Mouse (Mus musculus) 3134 (cell line): ENCODE data around the gene Arntl.

Source experiments
- DNase-seq: peaks from one replicate; pipeline ENCODE4 v3.0.0-alpha.2; 2011; ENCODE audit warnings: low spot score; ENCODE audit not compliant: insufficient read length; ENCODE audit errors: extremely low read depth

Arntl gene

DNA sequence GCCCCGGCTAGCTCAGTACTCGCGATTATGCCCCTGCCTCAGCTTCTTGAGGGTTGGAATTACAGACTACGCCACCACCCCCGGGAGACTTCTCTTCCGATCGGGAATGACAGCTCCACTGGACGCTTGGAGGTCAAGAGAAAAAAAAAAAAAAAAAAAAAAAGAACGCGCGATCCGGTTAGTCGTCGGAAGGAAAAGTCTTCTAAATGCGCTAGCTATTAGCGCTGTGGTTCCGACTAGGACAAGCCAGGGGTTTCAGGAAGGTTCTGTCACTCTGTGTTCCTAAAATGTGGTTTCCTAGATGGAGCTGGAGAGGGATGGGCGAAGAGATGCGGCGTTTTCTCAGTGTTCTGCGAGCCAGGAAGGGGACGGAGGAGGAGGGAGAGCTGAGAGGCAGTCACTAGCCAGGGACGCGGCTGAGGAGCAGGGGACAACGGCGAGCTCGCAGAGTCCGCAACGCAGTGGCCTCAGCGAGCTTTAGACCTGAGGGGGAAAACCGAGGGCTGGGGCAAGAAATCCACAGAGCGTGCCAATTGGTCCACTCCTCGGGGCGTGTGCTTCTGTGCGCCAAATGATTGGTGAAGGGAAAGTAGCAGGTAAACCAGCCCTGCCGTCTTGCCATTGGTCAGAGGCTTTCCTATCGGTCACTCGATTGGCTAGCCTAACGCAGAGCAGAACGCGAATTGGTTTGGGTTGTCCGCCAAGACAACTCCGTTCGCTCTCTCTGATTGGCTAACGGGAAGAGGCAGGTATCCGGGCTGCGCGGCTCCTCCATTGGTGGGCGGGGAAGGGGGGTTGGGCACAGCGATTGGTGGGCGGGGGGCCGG, at the start of gene Arntl:
Arntl (plus strand) TSS at position 822 of the 827 bp plus-strand sequence.
- peak; percentile 98 for DNase-seq

DNA sequence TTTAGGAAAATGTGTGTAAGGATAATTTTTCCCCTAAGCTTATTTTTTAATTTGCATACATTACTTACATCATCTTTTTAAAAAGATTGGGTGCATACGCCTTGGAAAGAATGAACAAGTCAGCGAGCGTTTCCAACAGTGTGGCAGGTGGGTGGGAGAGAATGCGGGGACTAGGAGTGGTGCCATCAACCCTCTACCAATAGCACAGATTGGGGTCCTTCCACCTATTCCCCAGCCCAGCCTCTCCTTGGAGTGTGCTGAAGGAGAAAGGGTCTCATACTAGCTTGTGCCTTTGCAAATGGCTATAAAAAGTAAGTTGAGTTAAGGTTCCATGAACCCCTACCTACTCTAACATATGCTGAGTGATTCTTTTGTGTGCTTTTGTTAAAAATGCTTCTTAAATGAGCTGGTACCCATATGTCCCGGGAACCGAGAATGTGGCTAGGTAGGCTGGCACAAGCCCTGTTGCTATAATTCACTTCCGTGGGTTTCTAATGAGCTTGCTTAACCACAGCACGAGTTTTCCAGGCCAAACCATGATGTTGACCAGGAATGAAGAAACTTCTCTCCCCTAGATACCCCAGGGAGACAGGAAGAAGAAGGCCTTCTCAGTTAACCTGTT, 46.1 kb upstream of the Arntl start:
- DNase-seq: no peak

DNA sequence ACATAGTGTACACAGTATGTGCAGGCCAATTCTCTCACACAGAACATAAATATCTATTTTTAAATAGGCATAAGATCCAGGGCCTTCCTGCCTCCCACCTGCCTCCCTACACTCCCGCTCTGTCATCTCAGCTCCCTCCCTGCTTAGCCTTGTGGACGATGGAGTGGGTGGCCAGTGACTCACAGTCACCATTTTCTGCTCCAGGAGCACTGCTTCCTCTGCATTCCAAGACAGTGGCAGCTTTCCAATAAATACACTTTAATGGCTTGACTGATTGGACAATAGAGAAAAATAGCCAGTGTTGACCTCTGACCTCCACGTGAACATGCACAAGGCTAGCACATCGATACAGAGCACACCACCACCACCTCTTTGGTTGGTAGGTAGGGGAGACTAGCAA, 42.5 kb upstream of the Arntl start:
- DNase-seq: peak; percentile 50

DNA sequence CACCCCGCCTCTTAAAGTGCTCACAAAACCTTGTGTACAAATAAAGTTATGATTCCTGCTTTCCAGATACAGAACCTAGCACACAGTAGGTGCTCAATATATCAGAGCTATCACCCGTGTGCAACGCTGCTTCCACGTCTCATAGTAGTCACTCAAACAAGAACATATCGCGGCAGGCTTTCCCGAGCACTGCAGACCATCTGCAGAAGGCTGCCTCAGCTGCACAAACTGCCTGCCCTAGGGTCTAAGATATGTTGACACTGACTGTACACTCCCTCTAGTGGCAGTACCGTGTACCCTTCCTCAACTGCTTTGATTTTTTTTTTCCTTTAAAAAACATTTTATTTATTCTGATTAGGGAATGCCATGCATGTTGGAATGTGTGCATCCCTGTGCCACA, 40.2 kb upstream of the Arntl start:
- DNase-seq: no peak

DNA sequence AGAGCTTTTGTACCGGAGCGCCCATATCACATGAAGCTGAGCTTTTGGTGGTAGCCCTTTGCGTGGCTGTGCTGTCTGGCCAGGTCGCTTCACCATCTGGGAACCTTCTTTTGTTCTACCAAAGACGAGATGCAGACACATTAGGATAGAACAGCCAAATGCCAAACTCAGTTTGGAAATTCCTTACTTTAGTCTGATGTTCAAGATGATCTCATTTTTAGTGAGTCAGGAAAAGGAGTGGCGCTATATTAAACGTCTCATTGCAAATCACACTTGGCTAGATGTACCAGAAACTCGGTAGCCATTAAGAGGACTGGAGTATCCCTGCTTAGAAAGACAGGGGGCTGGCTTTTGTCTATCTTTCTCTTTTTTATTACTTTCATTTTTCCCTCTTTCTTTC, 38.7 kb upstream of the Arntl start:
- peak; percentile 56 for DNase-seq

DNA sequence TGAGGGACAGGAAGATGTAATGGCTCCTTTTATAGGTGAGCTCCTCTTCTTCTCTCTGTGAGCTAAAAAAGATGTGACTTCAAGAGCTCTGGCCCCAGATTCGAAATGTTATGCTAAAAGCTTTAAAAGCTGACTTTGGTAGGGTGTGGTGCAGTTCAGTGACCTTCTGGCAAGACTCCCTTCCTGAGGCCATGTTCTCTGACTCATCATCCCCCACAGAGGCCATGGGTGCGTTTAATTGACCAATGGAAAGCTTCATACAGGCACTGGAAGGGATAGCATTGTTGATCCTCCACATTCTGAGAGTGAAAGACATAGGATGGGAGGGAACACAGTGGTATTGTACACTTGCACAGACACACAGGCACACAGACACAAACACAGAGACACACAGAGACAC, 34.8 kb upstream of the Arntl start:
- peak; percentile 57 for DNase-seq

DNA sequence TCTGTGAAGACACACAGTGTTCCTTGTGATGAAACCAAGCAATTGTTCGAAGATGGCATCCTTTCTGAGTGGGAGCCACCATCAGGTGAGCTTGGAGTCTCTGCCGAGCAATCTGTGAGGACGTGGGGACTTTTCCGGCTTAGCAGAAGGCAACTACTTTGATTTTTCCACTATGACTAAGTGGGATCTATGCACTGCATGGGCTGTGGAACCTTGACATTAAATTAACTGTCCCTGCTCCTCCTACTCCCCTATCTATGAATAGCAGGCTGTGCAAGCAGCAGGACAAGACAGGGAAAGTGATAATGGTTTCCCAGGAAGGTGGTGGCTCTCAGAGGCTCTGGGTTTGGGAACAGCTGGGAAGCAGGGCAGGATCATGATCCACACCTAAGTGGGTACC, 31.8 kb upstream of the Arntl start:
- DNase-seq: no peak

DNA sequence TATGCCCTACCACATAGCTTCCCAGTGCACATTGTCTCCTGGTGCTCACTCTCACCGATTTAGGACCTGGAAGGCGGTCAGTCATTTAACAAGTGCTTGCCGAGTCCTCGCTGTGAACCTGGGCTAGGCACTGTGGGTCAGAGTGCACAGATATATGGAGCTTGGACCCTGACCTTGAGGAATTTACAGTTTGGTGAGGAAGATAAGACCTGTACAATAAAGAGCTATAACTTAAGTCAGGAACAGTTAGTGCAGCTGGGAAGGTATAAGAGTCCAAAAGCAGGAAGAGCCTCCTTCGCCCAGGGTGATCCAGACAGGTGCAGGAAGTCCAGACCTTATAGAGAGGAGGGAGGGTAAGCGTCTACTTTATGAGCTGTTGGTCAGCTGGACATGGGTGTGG, 29.2 kb upstream of the Arntl start:
- no peak for DNase-seq

DNA sequence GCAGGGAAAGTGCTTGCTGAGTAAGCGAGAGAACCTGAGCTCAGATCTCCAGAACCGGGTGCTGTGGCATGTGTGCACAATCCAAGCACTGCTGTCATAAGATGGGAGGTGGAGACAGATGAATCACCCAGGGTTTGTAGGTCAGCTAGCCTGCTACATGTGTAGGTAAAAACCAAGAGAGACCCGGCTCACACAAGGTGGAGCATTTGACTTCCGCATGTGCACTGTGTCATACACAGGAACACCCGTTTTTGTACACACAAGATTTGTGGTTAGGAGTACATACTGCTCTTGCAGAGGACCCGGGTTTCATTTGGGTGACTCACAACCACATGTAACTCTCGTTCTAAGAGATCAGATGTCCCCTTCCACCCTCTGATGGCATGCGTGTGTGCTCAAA, 23.5 kb upstream of the Arntl start:
- DNase-seq: peak; percentile 59

DNA sequence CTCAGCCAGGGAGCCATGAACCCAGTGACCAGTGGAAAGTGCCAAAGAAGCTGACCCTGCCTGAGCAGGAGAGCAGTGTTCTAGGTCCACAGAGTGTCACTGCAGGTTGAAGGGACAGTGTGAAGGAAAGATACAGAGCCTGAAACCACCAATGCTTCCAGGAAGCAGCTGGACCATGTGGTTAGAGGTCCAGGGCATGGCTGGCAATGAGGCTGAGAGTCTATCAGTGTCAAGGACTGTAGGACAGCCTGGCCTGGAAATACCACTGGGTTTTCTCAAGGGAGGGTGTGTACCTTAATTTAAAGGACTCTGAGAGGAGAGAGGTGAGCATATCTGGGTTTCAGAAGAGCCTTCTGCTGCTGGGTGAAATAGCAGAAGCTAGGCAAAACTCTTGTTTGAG, 22.2 kb upstream of the Arntl start:
- no peak for DNase-seq

DNA sequence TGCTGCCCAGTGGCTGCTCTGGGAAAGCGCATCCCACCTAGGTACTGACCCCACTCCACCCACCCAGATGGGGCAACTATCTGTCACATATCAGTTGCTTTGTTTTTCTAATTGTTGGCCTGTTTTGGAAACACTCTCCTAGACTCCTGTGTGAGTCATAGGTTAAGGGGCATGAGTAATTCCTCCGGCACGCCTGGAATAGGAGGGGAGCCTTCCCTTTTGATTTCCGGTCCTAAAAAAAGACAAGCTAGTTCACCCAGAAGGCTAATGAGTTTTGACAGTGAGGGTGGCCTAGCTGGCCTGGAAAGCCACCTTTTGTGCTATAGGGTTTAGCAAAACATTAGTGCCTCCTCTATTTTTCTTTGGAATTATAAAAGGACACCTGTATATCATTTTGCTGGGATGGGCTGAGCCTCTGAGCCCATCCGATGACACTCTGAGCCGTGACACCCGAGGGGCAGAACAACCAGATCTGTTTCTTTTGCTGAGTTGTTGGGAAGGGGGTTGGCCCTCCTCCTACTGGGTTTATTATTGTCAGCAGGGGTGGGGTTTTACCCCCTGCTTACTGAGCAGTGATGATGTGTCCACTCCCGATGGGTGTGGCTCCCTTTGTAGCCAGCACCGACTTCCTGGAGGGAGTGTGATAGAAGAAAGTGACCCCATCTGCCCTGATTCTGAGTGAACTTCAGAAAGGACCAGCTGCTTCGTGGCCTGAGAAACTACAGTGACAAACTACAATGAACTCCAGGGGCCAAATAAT, 21.0 kb upstream of the Arntl start:
- peak; percentile 71 for DNase-seq

DNA sequence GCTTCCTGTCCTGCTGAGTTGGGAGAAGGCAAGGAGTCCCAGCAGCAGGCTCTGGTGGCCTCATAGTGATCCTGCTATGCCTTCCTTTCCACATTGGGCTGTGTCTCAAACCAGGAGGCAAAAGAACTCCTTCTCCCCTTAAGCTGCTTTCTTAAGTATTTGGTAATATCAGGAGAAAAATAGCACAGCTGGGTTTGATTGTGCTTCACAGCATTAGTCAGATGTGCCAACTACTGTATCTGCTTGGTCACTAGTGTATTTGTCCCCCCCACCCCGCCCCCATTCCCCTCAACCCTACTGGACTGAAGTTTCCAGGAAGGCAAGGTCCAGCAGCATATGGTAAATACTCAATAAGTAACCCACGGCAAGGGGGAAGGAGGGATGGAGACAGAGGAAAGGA, 19.2 kb upstream of the Arntl start:
- no peak for DNase-seq

DNA sequence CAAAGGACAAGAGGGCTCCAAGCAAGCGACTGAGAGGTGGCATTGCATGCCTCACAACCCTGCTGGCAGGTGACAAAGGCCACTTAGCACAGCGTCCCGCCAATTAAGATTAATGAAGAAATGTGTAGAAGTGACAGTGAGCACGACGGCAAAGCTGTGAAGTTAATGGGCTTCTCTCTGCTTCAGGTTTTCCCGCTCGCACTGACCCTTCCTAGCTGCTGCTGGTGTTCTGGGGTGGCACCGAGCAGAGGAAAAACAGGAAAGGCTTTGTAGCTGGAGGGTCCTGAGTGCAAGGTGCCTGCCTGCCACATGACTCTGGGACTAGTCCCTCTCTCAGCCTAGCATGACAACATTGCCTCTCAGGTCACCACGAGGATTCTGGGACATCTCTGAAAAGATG, 18.7 kb upstream of the Arntl start:
- no peak for DNase-seq

DNA sequence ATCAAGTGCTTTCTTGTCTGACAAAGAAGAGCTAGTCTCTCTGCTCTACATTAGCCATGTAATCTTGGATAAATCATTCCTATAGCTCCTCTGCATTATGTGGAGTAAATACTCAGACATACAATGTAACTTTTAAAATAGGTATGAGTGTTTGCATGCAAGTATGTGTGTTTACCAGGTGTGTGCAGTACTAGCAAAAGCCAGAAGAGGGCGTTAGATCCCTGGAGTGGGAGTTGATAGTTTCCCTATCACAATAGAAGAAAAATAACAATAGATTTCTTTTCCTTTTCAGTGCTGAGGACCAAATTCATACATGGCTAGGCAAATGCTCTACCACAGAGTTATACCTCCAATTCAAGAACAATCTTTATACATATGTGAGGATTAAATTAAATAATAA, 15.5 kb upstream of the Arntl start:
- DNase-seq: no peak

DNA sequence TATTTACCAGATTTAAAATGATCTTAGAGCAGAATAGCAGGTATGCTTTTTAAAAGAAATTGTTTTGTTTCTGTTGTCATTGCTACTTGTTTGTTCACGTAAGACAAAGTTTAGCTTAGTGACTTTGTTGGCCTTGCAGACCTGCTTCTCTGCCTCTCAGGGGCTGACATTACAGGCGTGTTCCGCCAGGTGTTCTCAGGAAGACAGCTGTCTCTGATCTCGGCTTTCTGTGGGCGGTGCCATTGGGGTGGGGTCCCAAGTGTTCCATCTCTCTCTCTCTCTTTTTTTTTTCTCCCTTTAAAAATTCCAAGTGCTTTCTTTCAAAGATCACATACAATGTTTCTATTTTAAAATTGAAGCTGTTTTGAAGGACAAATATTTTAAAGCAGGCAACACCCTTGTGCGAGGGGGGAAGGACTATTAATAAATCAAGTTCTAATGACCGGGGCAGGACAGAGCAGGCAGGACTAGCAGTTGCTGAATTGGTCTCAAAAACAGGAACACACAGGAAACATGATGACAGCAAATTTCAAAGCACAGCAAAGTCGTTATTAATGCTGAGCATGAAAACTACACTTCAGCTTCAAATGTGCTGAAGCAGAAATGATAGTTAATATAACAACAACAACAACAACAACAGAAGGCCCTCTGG, 14.4 kb upstream of the Arntl start:
- no peak for DNase-seq

DNA sequence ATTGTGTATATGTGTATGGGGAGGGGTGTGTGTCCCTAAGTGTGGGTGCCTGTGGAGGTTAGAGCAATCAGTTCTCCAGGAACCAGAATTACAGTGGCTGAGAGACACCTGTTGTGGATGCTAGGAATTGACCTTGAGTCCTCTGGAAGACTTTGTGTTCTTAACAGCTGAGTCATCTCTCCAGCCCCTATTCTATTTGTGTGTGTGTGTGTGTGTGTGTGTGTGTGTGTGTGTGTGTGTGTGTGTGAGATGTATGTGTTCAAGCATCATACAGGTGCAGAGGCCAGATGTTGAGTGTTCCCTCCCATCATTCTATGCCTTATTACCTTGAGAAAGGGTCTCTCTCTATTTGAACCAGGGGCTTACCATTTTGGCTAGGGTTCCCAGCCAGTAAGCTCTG, 13.4 kb upstream of the Arntl start:
- no peak for DNase-seq

DNA sequence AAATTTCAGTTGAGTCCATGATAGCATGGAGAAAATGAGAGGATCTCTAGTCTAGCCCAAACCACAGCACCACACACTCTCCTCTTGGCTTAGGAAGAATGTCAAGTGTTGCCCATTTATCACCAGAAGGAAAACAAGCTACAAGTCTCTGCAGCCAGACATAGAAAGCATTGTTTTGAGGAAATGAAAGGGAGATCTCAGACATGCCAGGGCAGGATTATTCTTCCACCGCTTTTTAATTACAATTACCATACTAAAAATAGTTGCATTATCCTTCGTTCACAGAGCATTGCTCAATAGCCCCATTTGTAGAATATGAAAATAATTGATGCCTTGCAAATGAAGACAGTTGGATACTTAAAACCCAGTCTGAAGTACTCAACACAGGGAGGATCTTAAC, 12.0 kb upstream of the Arntl start:
- DNase-seq: no peak

DNA sequence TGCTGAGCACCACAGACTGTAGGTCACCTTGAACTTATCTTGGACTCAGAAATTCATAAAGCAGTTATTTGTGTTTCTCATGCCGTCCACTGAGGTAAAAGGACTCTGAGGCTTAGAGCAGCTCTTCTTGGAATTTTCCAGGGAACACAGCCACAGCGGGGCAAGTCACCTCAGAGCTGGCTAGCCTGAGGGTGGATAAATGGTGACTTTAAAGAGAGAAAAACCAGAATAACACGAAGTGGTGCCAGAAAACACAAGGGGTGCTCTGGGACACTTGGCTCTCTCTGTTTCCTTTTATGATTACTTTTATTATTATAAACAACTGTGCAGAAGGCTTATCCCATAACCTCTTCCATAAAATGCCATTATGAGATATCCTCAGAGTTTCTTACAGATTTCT, 11.1 kb upstream of the Arntl start:
- DNase-seq: peak; percentile 29

DNA sequence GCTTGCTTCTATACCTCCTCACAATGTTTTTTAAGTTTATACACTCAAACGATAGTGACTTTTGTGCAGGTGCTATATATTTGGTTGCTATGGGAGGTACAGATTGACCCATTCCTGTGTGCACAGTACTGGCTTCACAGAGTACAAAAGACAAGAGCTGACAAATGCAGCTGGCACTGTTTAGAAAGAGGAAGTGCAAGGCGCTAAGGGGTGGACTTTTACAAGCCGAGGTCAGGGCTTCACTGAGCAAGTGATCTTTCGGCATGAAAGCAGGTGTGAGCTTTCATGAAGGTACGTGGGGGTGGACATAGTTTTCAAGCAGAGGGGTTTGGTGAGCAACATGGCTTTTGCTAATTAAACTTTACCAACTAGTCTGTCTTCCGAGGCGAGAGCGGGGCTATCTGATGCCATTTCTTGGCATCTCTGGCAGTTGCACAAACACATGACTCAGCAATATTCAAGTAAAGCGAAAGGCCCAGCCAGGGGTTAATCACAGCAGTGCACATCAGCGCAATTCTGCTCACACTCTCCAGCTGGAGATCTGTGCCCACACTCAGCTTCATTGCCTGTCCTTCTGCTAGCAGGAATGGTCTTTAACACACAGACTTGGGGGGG, 10.0 kb upstream of the Arntl start:
- peak; percentile 23 for DNase-seq

DNA sequence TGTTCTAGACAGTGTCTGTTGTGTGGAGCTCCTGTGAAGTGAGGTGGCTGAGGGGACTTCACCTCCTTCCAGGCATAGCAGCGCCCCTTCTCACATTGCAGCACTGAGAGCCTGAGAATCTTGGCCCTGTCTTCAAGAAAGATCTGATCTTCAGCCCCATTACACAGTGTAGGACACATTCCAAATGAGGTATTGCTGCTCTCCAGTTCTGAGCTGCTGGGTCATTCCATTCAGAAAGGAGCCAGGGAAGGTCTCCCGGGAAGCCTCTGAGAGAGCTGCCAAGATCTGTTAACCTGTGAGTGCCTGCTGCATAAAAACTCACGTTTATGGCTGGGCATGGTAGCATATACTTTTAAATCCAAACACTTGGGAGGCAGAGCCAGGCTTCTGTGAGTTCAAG, 5.7 kb upstream of the Arntl start:
- no peak for DNase-seq
